Mouse (Mus musculus) ZHBTc4 (cell line): ENCODE measurements around the gene Vat1.
"Not testable (repeated sequence)": the region's sequence is repeated elsewhere in the genome, so short reads cannot be mapped to it uniquely, and the experiment has no call there.

ENCODE experiments used
- DNase-seq: peaks from one replicate; pipeline ENCODE4 v3.0.0-alpha.2; 2011; ENCODE audit warnings: low read depth, low spot score

The Vat1 gene

GRCm38 (mm10) chr11:101466552-101466950 is 521 bp upstream of the Vat1 start:
- DNase-seq = not testable (repeated sequence)

DNA sequence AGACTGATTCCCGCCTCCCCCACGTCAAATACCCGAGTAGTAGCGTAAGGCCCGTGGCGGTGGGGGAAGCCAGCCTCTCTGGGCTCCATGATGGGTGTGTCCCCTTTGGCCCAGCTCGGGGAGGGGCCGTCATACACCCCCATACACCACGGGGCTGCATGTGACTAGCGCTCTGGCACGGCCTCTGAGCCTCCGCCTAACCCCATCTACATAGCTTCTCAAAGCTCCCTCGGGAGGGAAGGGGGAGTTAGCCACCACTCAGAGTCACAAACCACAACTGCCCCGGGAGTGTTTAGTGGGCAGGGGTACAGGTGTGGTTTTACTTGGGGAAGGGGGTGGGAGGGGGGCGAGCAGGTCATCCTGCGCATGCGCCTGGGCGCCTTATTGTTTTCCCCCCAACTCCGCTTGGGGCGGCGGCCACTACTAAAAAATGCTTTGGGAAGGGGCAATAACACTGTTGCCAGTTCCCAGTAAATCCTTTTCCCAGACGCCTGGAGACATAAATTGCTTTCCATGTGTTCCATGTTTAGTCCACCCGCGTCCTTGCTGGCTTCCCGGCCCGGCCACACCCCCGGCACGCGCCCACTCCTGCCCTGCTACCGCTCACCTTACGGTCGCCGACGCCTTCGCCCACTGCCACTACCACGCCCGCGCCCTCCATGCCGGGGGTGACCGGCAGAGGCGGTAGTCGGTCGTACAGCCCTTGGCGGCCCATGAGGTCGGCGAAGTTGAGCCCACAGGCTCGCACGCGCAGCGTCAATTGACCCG is 745 bp downstream of the Vat1 start:
- peak; percentile 88 for DNase-seq

DNA sequence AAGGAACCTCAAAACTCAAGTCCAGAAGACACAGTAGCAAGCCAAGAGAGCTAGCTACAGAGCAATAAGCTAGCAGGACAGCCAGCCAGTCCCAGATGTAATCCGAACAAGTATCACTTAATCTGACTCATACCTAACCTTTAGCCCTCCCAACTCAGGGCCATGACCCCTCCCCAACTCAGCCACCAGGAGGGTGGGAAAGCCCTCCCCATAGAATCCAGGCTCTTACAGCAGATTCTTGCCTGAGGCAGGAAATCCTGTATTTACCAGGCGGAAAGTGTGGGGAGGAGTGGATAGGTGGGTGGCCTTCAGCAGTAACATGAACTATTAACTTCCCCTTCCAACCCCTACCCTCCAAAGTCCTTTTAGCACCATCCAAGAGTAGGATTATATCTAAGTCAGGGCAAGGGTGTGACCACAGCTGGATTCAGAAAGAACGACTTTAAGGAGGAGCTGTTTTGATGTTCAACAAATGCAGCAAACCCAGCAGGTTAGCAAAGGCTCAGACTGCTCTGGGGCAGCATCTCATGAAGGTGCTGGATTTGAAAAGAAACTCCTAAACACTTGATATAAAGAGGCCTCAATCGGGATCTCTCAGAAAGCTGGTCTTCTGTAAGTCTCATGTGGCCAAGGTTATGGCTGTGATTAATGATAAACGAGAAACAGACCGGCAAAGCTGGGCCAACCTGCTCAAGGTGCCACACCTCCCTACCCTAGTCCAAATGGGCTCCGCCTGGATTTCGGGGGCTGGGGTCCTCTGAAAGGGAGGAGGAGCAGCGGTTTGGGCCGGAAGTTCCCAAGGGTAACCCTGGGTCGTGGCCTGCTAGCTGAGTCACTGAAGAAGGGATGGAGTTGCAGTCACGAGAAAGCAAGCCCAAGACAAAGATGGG is 1.6 kb downstream of the Vat1 start, which contains the start of gene Rnd2:
TSS of gene Rnd2 (plus strand) at position 789 of the 890 bp plus-strand sequence.
- DNase-seq = peak; percentile 68

GRCm38 (mm10) chr11:101462583-101463440 is 3.2 kb downstream of the Vat1 start:
- DNase-seq = no peak

DNA sequence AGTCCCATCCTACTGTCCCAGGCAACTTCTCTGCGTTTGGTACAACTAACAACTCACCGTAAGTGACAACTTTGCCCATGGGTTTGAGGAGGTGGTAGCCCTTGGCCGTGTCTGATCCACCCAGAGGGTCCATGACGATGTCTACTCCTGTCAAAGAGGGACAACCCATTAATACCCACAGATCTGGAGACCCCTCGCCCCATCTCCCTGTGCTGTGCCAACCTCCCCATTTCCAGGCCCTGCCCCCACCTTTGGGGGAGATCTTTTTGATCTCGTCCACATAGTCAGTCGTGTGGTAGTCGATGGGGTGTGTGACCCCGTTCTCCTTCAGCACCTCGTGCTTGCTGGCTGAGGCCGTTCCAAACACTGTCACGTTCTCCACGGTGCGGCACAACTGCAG is 3.9 kb downstream of the Vat1 start:
- DNase-seq = no peak

- no peak for DNase-seq
Measured at GRCm38 (mm10) chr11:101460321-101460720, 5.7 kb downstream of the Vat1 start.

GRCm38 (mm10) chr11:101459716-101460115 is 6.3 kb downstream of the Vat1 start:
- no peak for DNase-seq

GRCm38 (mm10) chr11:101458217-101458616 is 7.8 kb downstream of the Vat1 start:
- DNase-seq = no peak

GRCm38 (mm10) chr11:101457631-101458030 is 8.4 kb downstream of the Vat1 start:
- no peak for DNase-seq

DNA sequence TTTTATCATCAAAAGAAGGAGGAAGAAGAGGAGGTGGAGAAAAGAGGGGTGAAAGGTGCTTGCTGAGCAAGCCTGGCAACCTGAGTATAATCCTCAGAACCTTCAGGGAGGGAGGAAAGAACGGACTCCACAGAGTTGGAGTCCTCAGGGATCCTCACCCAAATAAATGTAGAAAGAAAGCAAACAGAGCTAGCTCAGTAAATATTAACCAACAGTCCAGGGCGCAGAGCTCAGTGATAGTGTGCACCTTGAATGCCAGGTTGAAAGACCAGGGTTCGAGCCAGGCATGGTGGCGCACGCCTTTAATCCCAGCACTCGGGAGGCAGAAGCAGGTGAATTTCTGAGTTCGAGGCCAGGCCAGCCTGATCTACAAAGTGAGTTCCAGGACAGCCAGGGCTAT is 10.4 kb downstream of the Vat1 start:
- no peak for DNase-seq

DNA sequence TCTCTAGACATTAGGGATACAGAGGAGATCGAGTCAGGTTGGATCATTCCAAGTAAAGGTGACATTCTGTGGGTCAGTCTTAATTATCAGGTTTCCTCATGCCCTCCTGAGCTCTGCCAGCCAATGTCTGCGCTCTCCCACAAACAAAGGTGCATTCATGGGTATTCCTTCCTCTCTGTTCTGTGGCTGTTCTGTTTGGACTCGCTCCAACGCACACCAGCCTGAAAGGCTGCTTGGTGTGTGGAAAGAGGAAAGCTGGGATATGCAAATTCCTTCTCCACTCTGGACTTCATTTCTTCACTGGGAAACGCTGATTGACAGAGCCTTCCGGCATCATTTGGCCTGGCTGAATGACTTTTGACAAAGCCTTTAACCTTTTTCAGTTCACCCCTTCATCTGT is 11.3 kb downstream of the Vat1 start:
- no peak for DNase-seq

DNA sequence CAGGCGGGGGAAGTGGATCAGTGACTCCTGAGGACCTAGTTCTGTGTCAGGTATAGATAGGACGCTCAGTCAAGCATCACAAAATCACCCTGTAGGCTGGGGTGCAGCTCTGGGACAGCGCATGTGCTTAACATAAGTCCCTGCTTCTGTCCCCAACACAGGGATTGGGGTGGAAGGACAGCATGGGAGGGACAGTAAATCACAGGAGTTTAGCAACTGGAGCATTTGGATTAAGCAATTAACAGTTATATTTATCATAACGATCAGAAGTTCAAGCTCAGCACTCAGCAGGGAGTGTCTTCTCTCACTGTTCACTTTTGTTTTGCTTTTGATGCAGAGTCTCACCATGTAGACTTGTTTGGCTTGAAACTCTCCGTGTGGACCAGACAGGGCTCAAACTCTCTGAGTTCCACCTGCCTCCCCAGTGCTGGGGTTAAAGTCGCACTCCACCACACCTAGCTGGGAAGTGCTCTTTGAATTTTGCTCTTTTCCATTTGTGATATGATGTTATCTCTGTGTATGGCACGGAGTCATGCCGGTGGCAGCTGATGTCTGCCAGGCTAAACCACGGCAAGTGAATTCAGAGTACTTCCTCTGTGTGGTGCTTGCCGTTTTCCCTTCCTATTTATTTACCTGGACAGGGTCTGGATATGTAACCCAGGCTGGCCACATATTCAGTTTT is 13.8 kb downstream of the Vat1 start:
- no peak for DNase-seq

DNA sequence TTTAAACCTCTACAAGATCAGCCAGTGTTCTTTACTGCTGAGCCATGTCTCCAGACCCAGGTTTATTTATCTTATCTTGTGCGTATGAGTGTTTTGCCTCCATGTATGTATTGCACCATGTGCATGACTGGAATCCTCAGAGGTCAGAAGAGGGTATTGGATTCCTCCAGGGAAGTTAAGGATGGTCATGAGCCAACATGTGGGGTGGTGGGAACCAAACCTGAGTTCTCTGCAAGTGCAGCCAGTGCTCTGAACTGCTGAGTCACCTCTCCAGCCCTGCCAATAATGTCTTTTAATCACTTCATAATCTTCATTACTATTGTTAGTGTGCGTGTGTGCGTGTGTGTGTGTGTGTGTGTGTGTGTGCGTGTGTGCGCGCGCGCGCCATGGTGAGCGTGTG is 14.5 kb downstream of the Vat1 start:
- DNase-seq = no peak

GRCm38 (mm10) chr11:101450394-101450793 is 15.6 kb downstream of the Vat1 start:
- DNase-seq = peak; percentile 56

- DNase-seq = not testable (repeated sequence)
Measured at GRCm38 (mm10) chr11:101449596-101449995, 16.4 kb downstream of the Vat1 start.

GRCm38 (mm10) chr11:101448899-101449298 is 17.1 kb downstream of the Vat1 start:
- DNase-seq = no peak

GRCm38 (mm10) chr11:101448274-101448746 is 17.7 kb downstream of the Vat1 start, which contains the start of gene Ifi35:
Gene Ifi35 (plus strand): TSS chr11:101448407.
- peak; percentile 86 for DNase-seq

GRCm38 (mm10) chr11:101447786-101448185 is 18.2 kb downstream of the Vat1 start:
- DNase-seq = no peak

- DNase-seq = not testable (repeated sequence)
Measured at GRCm38 (mm10) chr11:101446860-101447259, 19.2 kb downstream of the Vat1 start.

DNA sequence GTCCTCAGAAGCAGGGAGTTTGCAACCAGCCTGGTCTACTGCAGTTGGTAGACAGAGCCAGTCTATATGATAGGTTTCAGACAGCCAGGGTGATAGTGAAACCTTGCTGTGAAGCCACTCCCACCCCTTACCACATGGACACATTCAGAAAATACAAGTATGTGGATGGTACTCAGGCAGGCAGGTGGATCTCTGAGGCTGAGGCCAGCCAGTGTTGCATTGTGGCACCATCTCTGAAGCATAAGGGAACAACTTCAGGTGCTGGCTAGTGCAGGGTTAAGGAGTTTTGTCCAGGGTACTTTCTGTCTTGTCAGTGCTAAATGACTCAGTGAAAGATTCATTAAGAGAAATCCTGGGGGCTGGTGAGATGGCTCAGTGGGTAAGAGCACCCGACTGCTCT is 19.7 kb downstream of the Vat1 start:
- peak; percentile 66 for DNase-seq

DNA sequence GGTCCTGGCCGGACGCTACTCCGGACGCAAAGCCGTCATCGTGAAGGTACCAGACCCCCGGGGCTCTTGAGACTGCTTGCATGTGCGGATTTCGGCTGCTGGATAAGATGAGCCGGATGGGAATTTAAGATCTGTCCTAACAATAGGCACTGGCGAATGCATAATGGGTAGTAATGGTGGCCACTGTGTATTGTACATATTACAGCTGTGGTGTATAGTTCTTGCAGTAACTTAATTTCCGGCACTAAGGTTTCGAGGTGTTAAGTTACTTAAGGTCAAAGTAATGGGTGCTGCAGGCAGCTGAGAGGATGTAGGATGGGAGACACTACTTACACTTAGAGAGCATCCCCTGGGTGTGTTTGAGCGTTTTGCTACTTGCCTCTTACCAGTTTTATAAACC is 23.3 kb downstream of the Vat1 start:
- DNase-seq = no peak
